Mouse (Mus musculus) urinary bladder, postnatal 10 days (tissue): Measurements from ENCODE around the gene Nrde2.
"Not testable (repeated sequence)": the region's sequence is repeated elsewhere in the genome, so short reads cannot be mapped to it uniquely, and the experiment has no call there.

ENCODE experiments used
- DNase-seq: peaks from one replicate; pipeline ENCODE4 v3.0.0; 2022; ENCODE audit warnings: low spot score

Gene Nrde2

DNA sequence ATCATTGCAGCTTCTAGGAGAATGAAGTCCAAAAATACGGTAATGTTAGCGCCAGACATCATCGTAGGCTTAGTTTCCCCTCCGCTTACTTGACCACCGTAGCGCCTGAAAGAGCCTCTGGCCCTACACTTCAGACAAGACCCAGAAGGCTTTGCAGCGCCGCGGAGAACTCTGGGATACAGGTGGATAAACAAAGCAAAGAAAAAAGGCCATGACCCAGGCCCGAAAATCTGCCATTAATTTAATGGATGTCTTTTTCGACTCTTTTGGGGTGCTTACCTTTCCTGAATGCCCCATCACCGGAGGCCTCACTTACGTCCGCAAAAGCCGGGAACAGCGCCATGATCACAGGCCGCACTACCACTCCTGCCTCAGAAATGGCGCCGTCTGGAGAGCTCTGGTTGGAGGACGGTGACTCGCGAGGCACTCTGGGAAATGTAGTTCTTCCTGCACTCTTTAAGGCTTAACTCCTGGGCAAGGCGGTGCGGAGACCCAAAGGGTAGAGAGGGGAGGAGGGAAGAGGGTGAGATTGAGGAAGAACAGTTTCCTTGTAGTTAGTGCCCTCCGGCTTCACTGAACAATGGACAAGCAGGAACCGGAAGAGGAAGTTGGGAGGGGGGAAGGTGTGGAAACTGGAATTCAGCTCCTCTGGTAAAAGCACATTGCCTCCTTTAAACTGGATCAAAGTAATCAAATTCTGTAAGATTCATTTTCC is at the start of gene Nrde2:
TSS of gene Nrde2 (minus strand) at position 393 of the 715 bp plus-strand sequence.
- DNase-seq: peak; percentile 44

DNA sequence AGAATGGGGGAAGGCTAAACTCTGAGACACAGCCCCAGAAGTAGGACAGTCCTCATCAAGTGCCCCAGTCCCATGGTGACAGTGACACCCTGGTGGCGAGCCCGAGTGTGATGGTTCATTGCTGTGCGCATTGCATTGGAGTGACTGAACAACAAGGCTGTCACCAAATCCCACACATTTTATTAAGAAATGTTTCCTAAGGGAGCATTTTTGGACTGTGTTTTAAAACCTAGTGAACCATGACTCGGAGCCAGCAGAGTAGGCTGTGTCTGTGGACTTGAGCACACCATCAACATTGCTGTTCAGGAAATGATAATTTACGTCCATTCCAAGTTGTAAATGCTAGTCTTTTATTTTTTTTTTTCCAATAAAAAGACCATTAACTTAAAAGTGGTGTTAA is 47.5 kb upstream of the Nrde2 start:
- no peak for DNase-seq

DNA sequence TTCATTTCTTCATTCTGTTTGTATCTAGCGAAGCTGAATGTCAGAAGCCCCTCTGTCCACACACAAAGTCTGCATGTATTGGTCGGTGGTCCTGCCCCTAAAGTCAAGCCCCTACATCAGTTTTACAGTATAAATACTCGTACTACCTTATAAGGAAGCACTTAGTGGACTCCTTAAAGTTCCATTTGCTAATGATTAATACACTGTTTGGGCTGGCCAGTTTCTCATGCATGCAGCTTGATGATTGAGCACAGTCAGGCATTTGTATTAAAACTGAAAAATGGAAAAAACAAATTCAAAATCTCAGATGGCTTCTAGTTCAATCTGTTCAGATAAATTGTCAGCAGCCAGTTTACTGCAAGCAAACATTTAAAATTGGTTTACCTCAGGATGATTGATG is 47.1 kb upstream of the Nrde2 start:
- no peak for DNase-seq

DNA sequence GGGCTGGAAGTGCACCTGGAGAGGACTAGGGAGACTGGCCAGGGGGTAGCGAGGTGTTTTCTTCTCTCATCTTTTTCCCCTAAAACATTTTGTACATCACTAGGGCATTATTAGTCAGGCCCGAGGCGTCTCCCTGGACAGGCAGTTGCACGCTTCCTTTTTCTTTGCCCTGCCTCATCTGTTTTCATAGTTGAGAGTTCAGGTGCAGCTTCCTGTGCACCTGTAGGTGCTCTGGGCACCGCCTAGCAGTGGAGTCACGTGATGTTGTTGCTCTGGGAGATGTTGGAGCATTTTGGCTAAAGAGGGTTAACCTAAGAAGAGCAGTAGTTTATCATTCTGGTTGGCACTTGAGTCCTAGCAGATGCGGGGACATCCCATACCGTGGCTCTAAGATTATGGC is 45.7 kb upstream of the Nrde2 start:
- DNase-seq: no peak

DNA sequence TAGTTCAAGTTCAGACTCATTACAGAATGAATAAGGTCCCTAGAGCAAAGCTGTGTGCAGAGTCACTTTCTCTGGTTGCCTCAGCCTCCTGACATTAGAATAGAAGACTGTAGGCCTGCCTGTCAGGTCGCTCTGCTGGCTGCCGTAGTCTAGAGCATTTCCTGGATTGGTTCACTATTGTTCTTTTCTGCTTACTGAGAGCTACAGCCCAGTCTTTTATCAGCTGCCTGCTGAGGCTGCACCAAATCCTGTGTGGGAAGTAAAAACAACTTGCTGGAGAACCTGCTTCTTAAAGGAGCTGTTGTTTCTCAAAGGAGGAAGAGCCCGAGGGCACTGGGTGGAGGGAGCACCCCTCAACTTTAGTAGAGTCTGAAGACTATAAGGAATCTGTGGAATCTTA is 44.3 kb upstream of the Nrde2 start:
- DNase-seq: no peak

DNA sequence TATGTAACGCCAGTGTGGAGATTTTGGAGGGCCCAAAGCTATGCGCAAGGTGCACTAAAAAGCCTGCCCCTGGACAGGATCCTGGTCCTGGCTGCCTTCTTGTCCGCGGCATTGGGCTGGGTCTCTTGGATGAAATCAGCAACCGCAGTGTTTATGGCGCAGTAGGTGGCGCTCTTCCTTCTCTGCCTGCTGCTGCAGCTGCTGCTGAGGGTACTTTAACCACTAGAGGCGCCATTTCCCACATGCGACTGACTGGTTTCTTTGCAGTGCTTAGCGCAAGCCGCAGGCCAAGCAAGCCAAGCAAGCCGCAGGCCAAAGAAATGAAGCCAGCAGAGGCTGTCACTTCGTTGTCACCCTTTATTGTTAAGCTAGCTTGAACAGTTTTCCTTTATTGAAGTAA is 42.4 kb upstream of the Nrde2 start:
- DNase-seq: peak; percentile 71

DNA sequence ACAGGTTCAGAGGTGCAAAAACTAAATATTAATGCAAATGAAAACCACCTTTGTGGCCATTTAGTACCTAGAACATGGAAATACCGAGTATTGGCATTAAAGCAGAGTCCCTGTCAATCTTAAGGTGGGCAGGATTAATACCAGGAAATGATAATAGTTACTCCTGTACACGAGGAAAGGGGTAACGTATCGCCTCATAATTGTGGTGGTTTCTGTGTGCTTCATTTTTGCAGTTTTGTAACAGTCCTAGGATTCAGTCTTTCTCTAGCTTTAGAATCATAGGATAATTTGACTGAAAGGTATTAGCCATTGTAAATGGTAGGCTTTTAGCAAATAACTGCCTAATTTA is 41.9 kb upstream of the Nrde2 start:
- no peak for DNase-seq

DNA sequence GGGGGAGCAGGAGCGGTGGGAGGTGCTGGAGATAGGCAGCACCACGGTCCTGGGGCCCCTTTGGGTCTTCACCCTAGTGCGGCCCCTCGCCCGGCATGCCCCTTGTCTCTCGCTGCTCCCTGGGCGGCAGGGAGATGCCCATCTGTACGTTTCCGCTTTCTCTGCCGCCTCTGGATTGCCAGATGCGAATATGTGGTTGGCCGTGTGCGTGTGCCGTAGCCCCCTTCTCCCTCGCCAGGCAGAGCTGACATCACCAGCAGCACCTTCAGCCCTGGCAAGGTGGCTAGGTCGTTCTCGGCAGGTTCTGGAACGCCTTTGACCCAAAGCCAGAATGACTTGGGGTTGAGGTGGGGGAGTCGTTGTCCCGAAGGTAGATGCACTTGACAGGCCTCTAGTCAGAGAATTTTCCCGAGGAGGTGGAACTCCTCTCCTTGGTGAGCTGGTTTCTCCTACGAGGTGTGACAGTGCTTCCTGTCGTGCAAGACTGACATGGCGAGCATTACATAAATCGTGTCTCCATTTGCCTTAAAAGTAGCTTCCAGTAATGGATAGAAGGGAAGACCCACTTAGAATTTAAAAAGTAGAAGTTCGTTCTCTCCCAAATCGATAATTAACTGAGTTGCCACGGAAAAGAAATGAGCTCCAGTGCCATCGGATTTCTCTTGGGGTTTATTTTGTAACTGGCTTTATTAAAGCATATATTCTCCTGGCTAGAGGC is 41.4 kb upstream of the Nrde2 start:
- no peak for DNase-seq

DNA sequence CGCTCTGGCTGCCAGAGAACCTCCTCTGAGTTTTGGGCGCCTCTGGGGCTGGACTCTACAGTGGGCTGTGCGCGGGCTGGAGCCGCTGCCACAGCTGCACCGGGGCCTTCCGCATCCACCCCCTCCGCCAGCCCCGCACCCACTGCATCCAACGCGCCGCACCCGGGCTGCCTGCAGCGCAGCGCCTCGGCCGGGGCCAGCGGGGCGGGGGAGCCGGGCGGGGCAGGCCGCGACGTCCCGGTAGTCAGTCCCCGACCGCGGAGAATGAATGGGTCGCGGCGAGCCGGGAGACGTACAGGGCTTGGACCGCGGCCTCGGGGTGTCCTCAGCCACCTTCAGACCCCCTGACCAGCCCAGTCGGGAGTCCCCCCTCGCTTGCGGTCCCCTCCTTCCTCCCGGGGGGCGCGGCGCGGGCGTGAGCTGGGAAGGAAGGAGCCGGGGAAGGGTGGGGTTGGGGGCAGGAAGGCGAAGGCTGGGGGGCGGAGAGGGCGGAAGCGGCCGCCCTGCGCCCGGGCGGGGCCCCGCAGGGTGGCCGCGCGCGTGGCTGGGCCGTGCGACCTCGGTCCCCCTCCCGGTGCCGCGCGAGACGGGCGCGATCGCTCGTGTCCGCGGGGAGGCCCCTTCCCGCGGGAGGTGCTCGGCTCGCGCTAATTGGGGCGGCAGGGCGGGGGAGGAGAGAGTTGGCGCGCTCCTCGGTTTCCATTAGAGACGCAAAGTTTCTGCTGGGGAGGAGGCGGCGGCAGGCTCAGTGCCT is 40.6 kb upstream of the Nrde2 start:
- no peak for DNase-seq

DNA sequence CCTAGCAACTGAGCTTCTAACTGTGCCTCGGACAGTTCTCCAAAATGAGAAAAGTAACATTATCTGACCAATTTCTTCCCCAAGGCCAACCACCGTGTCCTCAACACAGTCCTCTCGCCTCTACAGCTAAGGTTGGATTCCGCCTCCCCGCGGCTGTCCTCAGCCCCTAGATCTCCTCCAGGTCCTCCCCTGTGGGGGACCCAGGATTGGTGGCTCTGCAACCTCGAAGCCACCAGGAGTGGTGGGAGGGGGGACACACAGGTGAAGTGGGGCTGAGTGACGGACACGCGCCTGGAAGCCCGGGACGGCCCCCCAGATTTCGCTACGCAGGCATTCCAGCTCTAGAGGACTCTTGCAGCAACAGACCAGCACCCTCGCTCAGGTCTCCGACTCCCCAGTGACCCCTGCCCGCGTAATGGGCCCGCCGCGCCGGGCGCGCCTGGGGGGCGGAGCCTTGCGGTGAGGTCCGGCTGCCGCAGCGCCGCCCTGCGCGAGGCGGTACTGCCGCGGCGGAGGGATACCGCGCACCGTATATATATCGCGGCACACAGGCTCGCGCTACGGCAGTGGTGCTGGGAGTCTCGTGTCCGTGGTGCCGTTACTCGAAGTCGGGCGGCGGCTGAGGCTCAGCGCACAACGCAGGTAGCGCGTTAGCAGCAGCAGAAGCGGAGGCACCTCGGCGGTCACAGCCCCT is 39.7 kb upstream of the Nrde2 start, which contains the start of gene Calm1:
TSS of gene Calm1 (plus strand) at position 469 of the 694 bp plus-strand sequence.
- DNase-seq: peak; percentile 86

DNA sequence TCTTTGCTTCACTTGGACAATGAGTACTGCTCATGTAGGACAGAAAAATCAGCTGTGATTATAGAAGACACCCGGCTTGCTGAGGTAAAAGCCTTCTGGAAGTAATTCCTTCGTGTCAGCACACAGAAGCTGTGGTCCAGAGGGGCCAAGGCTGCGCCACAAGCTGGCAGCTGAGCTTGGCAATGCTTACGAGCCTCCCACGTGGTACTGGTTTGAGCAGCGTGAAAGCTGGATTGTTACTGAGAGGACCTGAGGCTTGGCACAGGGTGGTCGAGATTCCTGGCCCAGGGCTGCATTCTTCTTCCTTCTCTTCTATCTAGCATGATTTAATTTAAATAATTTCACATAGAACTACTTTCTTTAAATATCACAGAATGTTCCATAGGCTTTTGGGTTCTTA is 37.3 kb upstream of the Nrde2 start:
- DNase-seq: no peak

DNA sequence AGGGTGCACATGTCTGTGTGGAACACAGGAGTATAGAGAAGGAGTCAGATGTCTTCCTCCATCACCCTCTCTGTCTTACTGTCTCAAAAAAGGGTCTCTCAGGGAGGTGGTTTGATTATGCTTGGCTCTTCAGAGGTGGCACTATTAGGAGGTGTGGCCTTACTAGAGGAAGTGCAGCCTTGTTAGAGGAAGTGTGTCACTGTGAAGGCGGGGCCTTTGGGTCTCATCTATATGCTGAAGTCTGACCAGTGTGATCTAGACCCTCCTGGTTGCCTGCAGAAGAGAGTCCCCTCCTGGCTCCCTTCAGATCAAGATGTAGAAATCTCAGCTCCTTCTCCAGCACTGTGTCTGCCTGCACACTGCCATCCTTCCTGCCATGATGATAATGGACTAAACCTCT is 34.7 kb upstream of the Nrde2 start:
- no peak for DNase-seq

DNA sequence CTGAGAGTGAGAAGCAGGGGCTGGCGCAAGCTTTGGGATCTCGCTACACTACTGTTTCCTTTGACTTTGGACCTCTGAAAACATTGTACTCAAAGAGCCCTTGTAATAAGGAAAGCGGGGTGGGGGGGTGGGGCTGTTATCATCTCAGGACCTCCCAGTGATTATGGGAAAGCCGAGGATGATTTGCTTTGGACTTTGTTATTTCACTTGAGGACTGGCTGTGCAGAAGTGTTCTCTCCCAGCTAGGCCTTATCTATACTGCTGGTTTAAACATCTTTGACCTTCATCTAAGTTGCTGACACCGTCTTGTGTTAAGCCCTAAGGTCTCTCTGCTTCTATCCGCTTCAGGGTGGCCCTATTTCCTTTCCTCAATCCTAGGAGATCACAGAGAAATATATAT is 31.3 kb upstream of the Nrde2 start:
- no peak for DNase-seq

DNA sequence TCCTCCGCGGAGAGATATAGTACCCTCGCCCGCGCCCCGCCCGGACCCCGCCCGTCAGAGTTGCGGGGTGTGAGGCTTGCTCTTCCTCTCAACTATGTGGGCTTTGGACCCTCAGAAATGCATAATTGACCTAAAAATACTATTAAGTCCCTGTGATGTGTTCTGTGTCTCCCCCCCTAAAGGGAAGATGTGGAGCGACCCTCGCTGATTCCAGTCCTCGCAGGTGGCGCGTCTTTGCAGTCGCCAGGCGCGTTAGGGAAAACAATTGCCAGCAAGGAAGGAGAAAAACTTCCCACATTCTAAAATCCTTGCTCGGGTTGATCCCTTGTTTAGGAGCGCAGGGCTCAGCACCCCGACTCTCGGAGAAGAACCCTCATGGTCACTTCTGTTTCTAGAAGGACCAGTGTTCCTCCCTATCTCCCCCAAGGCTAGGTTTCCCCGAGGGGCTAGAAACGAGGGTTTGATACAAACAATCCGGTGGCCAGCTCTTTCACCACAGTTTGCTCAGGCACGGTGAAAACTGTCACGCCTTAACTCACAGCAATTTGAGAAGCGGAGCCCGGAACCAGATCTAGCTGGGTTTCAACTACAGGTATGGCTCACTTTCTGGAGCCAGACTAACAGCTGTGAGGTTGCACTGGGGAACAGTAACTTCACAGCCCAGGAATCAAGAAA is 28.4 kb upstream of the Nrde2 start:
- DNase-seq: no peak

DNA sequence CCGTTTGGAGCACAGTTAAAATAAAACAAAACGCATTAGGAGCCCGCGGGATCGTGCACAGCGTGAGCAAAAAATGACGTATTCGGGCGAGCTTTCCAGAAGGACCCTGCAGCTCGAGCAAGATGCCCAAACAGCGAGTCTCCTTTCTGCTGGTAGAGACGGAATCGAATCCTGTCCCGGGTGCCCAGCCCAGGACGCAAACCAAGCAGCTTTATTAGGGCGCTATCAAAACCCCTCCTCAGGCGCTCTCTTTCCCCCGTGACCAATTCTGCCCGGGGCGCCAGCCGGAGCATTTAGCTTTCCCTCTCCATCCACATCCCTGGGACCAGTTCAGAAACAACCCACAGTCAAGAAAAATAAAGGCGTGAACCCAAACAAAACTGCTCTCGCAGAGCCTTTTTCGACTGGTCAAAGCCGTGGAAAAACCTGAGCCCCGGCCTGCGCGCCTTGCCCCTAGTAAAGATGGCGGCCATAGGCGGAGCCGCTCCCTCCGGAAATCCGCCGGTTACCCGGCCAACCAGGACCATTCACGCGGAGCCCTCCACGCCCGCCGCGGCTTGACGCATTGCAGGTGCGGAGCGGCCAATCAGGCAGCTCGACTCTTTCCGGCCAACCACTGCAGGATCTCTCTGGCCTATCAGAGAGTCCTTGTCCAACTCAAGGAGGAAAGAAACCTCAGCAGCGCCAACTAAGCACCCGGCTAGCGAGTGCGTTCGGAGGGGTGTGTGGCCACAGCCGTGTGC is 27.7 kb upstream of the Nrde2 start:
- peak; percentile 97 for DNase-seq

DNA sequence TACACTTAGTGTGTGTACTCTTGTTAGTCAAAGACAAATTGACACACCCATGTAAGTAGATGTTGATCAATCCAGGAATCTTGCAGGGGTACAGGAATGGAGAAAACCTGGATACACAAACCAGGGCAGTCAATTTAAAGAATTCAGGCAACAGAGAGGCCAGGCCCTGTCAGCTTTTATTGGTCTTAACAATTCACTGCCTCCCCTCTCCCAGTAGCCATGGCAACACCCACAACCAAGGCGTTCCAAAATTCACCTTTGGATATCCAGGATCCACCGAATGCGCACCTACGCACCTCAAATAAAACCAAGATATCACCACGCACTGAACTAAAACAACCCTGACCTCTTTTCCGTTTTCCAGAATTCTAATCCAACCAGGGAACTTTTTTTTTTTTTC is 26.9 kb upstream of the Nrde2 start:
- no peak for DNase-seq

DNA sequence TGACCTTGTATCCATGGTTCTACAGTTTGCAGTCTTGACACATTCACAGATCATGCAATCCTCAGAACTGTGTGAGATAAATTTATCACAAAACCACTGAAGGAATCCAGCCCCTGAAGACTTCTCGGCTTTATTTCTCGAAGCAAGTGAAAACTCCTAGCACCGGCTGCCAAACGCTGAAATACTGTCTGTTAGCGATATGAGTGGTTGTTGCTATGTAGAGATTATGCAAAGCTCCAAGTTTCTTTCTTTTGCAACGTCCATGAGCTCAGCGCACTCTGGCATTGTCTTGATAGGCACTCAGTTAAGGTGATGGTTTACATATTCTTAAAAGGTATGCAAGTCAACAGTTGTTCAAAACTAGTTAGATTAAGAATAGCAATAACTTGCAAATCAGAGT is 26.4 kb upstream of the Nrde2 start:
- DNase-seq: no peak

DNA sequence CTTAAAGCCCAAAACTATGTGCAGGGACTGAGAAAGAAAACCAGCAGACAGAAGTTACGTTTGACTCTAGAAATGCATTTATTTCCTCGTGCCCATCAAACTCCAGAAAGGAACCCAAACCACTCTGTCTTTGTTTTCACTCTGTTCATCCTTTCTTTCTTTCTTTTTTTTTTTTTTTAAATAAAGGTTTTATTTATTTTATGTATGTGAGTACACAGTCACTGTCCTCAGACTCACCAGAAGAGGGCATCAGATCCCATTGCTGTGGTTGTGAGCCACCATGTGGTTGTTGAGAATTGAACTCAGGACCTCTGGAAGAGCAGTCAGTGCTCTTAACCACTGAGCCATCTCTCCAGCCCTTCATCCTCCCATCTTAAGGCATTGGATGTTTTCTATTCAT is 25.5 kb upstream of the Nrde2 start:
- DNase-seq: not testable (repeated sequence)

DNA sequence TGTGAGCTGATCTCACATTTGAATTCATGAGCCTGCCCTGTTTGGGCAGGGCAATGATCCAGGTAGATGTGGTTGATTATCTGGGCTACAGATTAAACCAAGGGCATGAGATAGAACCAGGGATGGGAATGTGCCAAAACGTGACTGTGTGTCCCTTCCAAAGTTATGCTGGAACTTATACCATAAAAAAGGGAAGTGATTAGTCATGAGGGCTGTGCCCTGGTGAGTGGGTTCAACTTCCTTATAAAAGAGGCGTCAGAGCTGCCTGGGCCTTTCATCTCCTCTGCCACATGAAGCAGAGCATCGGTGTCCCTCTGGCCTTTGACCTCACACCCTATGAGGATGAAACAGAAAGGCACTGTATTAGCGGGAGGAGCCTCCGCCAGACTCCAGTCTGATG is 24.5 kb upstream of the Nrde2 start:
- DNase-seq: no peak

DNA sequence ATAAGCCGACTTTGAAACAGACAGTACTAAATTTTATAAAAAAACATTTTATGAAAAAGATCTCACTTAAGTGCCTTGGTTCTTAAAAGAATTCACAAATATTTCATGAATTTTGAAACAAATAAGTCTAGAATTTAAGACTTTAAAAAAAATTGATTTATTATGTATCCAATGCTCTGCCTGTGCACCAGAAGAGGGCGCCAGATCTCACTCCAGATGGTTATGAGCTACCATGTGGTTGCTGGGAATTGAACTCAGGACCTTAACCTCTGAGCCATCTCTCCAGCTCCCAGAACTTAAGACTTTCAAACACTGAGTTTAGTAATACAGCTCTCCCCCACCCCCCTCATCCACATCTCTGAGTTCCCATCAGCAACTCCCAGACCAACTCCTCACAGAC is 23.2 kb upstream of the Nrde2 start:
- no peak for DNase-seq

DNA sequence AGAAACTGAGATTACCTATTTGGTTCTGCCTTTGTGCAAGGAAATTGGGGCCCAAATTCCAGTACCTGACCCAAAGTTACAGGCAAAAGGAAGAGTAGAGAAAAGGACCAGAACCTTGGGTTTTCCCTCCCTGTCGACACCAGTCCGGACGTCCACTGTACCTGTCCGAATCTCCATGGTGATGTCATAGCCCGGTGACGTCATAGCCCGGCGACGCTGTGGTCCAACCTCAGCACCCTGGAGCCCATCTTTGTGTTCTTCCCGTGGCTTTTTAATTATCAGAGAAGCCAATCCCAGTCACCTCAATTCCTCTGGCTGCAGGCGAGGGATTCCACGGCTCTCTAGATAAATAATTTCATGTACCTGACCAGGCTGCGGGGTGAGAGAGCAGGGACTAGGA is 21.3 kb upstream of the Nrde2 start:
- DNase-seq: no peak
